In the genomic region with DNA sequence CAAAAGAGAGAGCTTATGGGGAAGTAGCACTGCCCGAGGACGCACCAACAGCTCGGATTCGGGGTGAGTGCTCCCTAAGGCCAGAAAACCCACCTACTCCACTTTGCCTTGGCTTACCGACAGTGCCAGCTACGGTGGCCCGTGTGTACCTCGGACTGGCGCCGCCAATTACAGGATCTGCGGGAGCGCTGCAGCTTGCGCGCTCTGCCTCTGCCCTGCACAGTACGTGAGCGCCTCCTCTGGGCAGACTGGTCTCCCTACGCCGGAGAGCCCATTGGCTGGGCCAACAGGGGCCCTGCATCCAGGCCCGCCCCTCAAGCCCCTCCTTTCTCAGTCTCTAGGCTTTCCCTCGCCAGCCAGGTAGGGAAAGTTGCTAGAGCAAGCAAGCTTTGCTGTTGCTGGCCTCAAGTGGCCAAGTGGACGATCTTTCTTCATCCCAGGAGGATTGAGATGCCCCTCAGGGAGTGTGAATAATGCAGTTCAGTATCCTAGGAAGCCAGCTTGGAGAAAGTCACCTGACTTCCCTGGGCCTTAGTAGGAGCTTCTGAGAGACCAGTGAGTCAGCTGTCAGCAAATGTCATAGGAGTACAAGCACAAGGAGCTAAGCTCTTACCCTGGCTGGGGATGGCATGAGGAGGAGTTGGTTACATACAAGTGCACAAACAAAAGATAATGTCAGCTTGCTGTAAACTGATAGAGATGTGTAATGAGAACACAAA, we compare ENCODE assay signal across 8 mouse cellular contexts. TPM values are rescaled to one million over a fixed set of nuclear protein-coding genes. Genes with fewer than 3 reads are reported as not detected.
DNase-seq lines count a peak whose midpoint lies in the region; ATAC-seq and TF ChIP-seq lines count a peak whose summit lies in the region.

TSS of gene Syn3 (minus strand) at position 224 of the 719 bp plus-strand sequence.

- peak within 1 kb of the TSS; percentile 42 for H3K9ac ChIP-seq in embryonic facial prominence, embryonic 15.5 days
- peak within 1 kb of the TSS; percentile 80 for H3K9ac ChIP-seq in heart, embryonic 11.5 days (ENCODE audit: low read depth, low read length)
- H3K9ac ChIP-seq in kidney, embryonic 15.5 days = peak within 1 kb of the TSS; percentile 74
- peak within 1 kb of the TSS; percentile 74 for H3K9ac ChIP-seq in limb, embryonic 14.5 days (ENCODE audit: low read depth, low read length, severe bottlenecking)
- peak within 1 kb of the TSS; percentile 77 for H3K9ac ChIP-seq in midbrain, embryonic 16.5 days (ENCODE audit: low read depth, low read length)

- H3K4me3 ChIP-seq in bone marrow, adult 2 months (replicated peaks; ENCODE audit: control insufficient read depth, low read depth, low read length) = peak within 1 kb of the TSS; percentile 50
- peak within 1 kb of the TSS; percentile 49 for H3K4me3 ChIP-seq in embryonic facial prominence, embryonic 15.5 days (replicated peaks)
- H3K4me3 ChIP-seq in heart, embryonic 11.5 days (ENCODE audit: low read depth, low read length) = peak within 1 kb of the TSS; percentile 63
- H3K4me3 ChIP-seq in kidney, embryonic 15.5 days (replicated peaks) = peak within 1 kb of the TSS; percentile 61
- peak within 1 kb of the TSS; percentile 59 for H3K4me3 ChIP-seq in limb, embryonic 14.5 days (replicated peaks; ENCODE audit: low read length)
- peak within 1 kb of the TSS; percentile 63 for H3K4me3 ChIP-seq in midbrain, embryonic 16.5 days (ENCODE audit: low read depth, low read length)

- H3K4me1 ChIP-seq in bone marrow, adult 2 months (ENCODE audit: control insufficient read depth, insufficient read depth, low read length) = no peaks in the 10 kb centered on the region
- peaks cover 14% of the 10 kb centered on the region; the same call in 1 of the 2 replicates for H3K4me1 ChIP-seq in embryonic facial prominence, embryonic 15.5 days
- H3K4me1 ChIP-seq in heart, embryonic 11.5 days (ENCODE audit: control insufficient read depth, insufficient read depth, low read length) = peaks cover 7% of the 10 kb centered on the region
- H3K4me1 ChIP-seq in kidney, embryonic 15.5 days = peaks cover 39% of the 10 kb centered on the region
- peaks cover 10% of the 10 kb centered on the region; the same call in 1 of the 2 replicates for H3K4me1 ChIP-seq in limb, embryonic 14.5 days (ENCODE audit: control insufficient read depth, insufficient read depth, low read length)
- peaks cover 20% of the 10 kb centered on the region for H3K4me1 ChIP-seq in midbrain, embryonic 16.5 days (ENCODE audit: control insufficient read depth, insufficient read depth, low read length)

- ATAC-seq in embryonic facial prominence, embryonic 15.5 days (ENCODE audit: insufficient number of reproducible peaks, low FRiP score, low TSS enrichment, low read depth) = peak; percentile 95
- peak; percentile 91 for ATAC-seq in heart, embryonic 11.5 days (replicated peaks; ENCODE audit: insufficient number of reproducible peaks, low FRiP score, low TSS enrichment)
- peak; percentile 98 for ATAC-seq in kidney, embryonic 15.5 days (replicated peaks; ENCODE audit: low FRiP score)
- peak; percentile 98 for ATAC-seq in limb, embryonic 14.5 days (ENCODE audit: low FRiP score, low read depth)
- ATAC-seq in midbrain, embryonic 16.5 days = peak; percentile 100

- peak within 1 kb of the TSS; percentile 86 for H3K4me2 ChIP-seq in embryonic facial prominence, embryonic 15.5 days (replicated peaks)
- H3K4me2 ChIP-seq in heart, embryonic 11.5 days = peak within 1 kb of the TSS; percentile 92
- H3K4me2 ChIP-seq in kidney, embryonic 15.5 days = peak within 1 kb of the TSS; percentile 83
- peak within 1 kb of the TSS; percentile 89 for H3K4me2 ChIP-seq in limb, embryonic 14.5 days (replicated peaks; ENCODE audit: low read depth, low read length, severe bottlenecking)
- H3K4me2 ChIP-seq in midbrain, embryonic 16.5 days (ENCODE audit: low read length) = peak within 1 kb of the TSS; percentile 71

- peak; percentile 50; the same call in 1 of the 2 replicates for TF ChIP-seq CTCF in bone marrow, adult 2 months (IDR thresholded peaks at IDR 0.05; ENCODE audit: control insufficient read depth, insufficient read depth, low read length)

- no peaks in the 10 kb centered on the region for H3K27me3 ChIP-seq in embryonic facial prominence, embryonic 15.5 days
- no peaks in the 10 kb centered on the region for H3K27me3 ChIP-seq in heart, embryonic 11.5 days (ENCODE audit: control insufficient read depth, insufficient read depth, low read length)
- H3K27me3 ChIP-seq in kidney, embryonic 15.5 days = no peaks in the 10 kb centered on the region
- H3K27me3 ChIP-seq in limb, embryonic 14.5 days (ENCODE audit: control insufficient read depth, insufficient read depth, low read length) = no peaks in the 10 kb centered on the region
- H3K27me3 ChIP-seq in midbrain, embryonic 16.5 days (ENCODE audit: control insufficient read depth, insufficient read depth, low read depth, low read length) = no peaks in the 10 kb centered on the region

- no peaks in the 10 kb centered on the region for H3K9me3 ChIP-seq in embryonic facial prominence, embryonic 15.5 days (replicated peaks)
- H3K9me3 ChIP-seq in heart, embryonic 11.5 days (replicated peaks; ENCODE audit: control insufficient read depth, low read length) = no peaks in the 10 kb centered on the region; the same call in 1 of the 2 replicates
- no peaks in the 10 kb centered on the region for H3K9me3 ChIP-seq in kidney, embryonic 15.5 days (replicated peaks)
- no peaks in the 10 kb centered on the region for H3K9me3 ChIP-seq in limb, embryonic 14.5 days (ENCODE audit: control insufficient read depth, low read length)
- H3K9me3 ChIP-seq in midbrain, embryonic 16.5 days (replicated peaks; ENCODE audit: control insufficient read depth, low read length, poor library complexity, severe bottlenecking) = no peaks in the 10 kb centered on the region

- H3K36me3 ChIP-seq in embryonic facial prominence, embryonic 15.5 days = no peaks in the 10 kb centered on the region
- H3K36me3 ChIP-seq in heart, embryonic 11.5 days (ENCODE audit: control insufficient read depth, insufficient read depth, low read length) = no peaks in the 10 kb centered on the region
- no peaks in the 10 kb centered on the region for H3K36me3 ChIP-seq in kidney, embryonic 15.5 days
- H3K36me3 ChIP-seq in limb, embryonic 14.5 days (ENCODE audit: control insufficient read depth, insufficient read depth, low read length) = no peaks in the 10 kb centered on the region
- H3K36me3 ChIP-seq in midbrain, embryonic 16.5 days (ENCODE audit: control insufficient read depth, insufficient read depth, low read length) = no peaks in the 10 kb centered on the region

- no peak within 1 kb of the TSS; the same call in 1 of the 2 replicates for H3K27ac ChIP-seq in bone marrow, adult 2 months (ENCODE audit: control insufficient read depth, insufficient read depth, low read depth, low read length, poor library complexity)
- no peak within 1 kb of the TSS for H3K27ac ChIP-seq in embryonic facial prominence, embryonic 15.5 days (replicated peaks)
- H3K27ac ChIP-seq in heart, embryonic 11.5 days (ENCODE audit: low read depth, low read length) = no peak within 1 kb of the TSS
- peak within 1 kb of the TSS; percentile 87 for H3K27ac ChIP-seq in kidney, embryonic 15.5 days
- peak within 1 kb of the TSS; percentile 55; the same call in 1 of the 2 replicates for H3K27ac ChIP-seq in limb, embryonic 14.5 days (replicated peaks; ENCODE audit: low read depth, low read length)
- peak within 1 kb of the TSS; percentile 81 for H3K27ac ChIP-seq in midbrain, embryonic 16.5 days (ENCODE audit: low read length)

- under 1% methylated on average over 21 of the region's 21 CpGs for WGBS in bone marrow, adult 2 months
- under 1% methylated on average over 21 of the region's 21 CpGs for WGBS in embryonic facial prominence, embryonic 15.5 days
- under 1% methylated on average over 21 of the region's 21 CpGs for WGBS in heart, embryonic 11.5 days (ENCODE audit: insufficient replicate concordance)
- under 1% methylated on average over 21 of the region's 21 CpGs for WGBS in kidney, embryonic 15.5 days
- WGBS in limb, embryonic 14.5 days = 0% methylated on average over 20 of the region's 21 CpGs
- WGBS in midbrain, embryonic 16.5 days = under 1% methylated on average over 21 of the region's 21 CpGs

- DNase-seq in 3134 (ENCODE audit: extremely low read depth, insufficient read length, low spot score) = peak; percentile 83
- peak; percentile 92 for DNase-seq in limb, embryonic 14.5 days (ENCODE audit: low spot score)
- peak; percentile 56 to 76 for DNase-seq in spleen, postnatal 4 days (ENCODE audit: low spot score in 2 of 2)

- peak; percentile 25; the same call in 1 of the 2 replicates for TF ChIP-seq POLR2A in bone marrow, adult 2 months (IDR thresholded peaks at IDR 0.05; ENCODE audit: borderline replicate concordance, control insufficient read depth, low read depth, low read length)
- peak; percentile 55; the same call in 1 of the 2 replicates for TF ChIP-seq POLR2A in limb, embryonic 14.5 days (IDR thresholded peaks at IDR 0.05; ENCODE audit: borderline replicate concordance, extremely low read depth, insufficient read depth, insufficient read length)

RNA-seq across cellular contexts. Expression of gene Syn3, which starts in this region (rescaled TPM):
- 0.75 and 1.5 TPM in 2 replicates for polyA plus RNA-seq in bone marrow, adult 2 months (2011; ENCODE audit: insufficient read depth, insufficient read length, low replicate concordance, missing spikeins)
- polyA plus RNA-seq in embryonic facial prominence, embryonic 15.5 days (2015; fragmentation: Nextera tagmentation; extraction: Ambion mirVana) = 2.1 and 2.6 TPM in 2 replicates
- 0.99 and 1.3 TPM in 2 replicates for polyA plus RNA-seq in heart, embryonic 11.5 days (2014; fragmentation: Nextera tagmentation; extraction: Ambion mirVana)
- 7.2 and 8.1 TPM in 2 replicates for polyA plus RNA-seq in kidney, embryonic 15.5 days (2015; fragmentation: Nextera tagmentation; extraction: Ambion mirVana)
- 1.6 and 1.9 TPM in 2 replicates for polyA plus RNA-seq in limb, embryonic 14.5 days (2012; rRNA removed)
- polyA plus RNA-seq in limb, embryonic 14.5 days (2014; fragmentation: Nextera tagmentation; extraction: Ambion mirVana) = 2.0 and 2.9 TPM in 2 replicates
- 33.2 and 34.0 TPM in 2 replicates for polyA plus RNA-seq in midbrain, embryonic 16.5 days (2015; fragmentation: Nextera tagmentation; extraction: Ambion mirVana)

Comparison
In these comparisons a context has a peak if more than half of its experiments do, and no peak if none do; other contexts are left out.
1. H3K27ac ChIP-seq: peak in kidney, embryonic 15.5 days (single experiment), limb, embryonic 14.5 days (single experiment) and midbrain, embryonic 16.5 days (single experiment); none in bone marrow, adult 2 months (single experiment), embryonic facial prominence, embryonic 15.5 days (single experiment) and heart, embryonic 11.5 days (single experiment).
2. Peak in every context shown above with its lines, with median percentiles within 50 percentile points of each other: DNase-seq, H3K4me3 ChIP-seq, ATAC-seq, H3K4me2 ChIP-seq and H3K9ac ChIP-seq.